Mouse (Mus musculus) heart, adult 2 months (tissue): ENCODE measurements around the gene Fbxw17.

Experiments used
- CTCF ChIP-seq: fragments of 200-600 bp; IDR thresholded peaks from 2 replicates; pipeline ENCODE4 v1.8.1; 2022; ENCODE audit warnings: antibody characterized with exemption, mild to moderate bottlenecking, moderate library complexity
- EP300 ChIP-seq: fragments of 200-500 bp; IDR thresholded peaks from 2 replicates; pipeline ENCODE4 v1.6.1; 2011; ENCODE audit warnings: low read depth, low read length, control low read depth; ENCODE audit not compliant: insufficient read depth

DNA sequence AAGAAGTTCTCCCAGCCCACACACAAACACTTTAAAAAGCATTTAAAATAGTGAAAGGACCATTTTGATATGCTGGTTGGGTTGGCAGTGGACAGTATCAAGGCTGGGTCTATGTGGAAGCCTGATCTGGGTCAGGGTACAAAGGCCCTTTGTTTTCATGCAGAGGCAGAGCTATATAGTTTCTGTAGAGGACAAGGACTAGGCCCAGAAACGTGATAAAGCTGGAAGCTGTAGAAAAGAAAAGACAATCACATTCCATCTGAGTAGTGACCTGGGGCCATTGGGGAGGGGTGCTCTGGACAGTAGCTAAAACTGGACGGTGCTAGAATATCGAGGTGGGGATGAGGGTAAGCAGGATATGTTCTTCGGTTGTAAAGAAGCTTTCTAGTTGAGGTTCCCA is 27.6 kb downstream of the Fbxw17 start:
- no peak for TF ChIP-seq CTCF
- no peak for TF ChIP-seq EP300
